Mouse (Mus musculus) stomach, embryonic 16.5 days (tissue): ENCODE results near the gene Ccl22. TPM values are rescaled to one million over a fixed set of nuclear protein-coding genes. Genes with fewer than 3 reads are reported as not detected.
A peak's percentile ranks its signal among the peaks of the same experiment; 100 is the strongest.

Experiments used
- ATAC-seq: fragments of 200-750 bp; cut with Nextera tagmentation; 2 replicates; pipeline ENCODE4 v1.8.0; 2017; ENCODE audit warnings: moderate number of reproducible peaks, moderate TSS enrichment; ENCODE audit not compliant: insufficient read depth, low FRiP score
- H3K27ac ChIP-seq: fragments of 300-500 bp; sonication (generic); 2 replicates; pipeline ENCODE4 v1.5.1; 2014; ENCODE audit warnings: low read length
- H3K27me3 ChIP-seq: fragments of 300-500 bp; sonication (generic); 2 replicates; pipeline ENCODE4 v1.6.1; 2014; ENCODE audit warnings: low read length, control low read depth, mixed read lengths; ENCODE audit not compliant: control insufficient read depth, insufficient read depth
- H3K36me3 ChIP-seq: fragments of 300-500 bp; sonication (generic); 2 replicates; pipeline ENCODE4 v1.6.1; 2014; ENCODE audit warnings: low read length; ENCODE audit not compliant: control insufficient read depth, insufficient read depth
- H3K4me1 ChIP-seq: fragments of 300-500 bp; sonication (generic); 2 replicates; pipeline ENCODE4 v1.6.1; 2014; ENCODE audit warnings: low read length, control low read depth, mixed read lengths; ENCODE audit not compliant: control insufficient read depth, insufficient read depth
- H3K4me2 ChIP-seq: fragments of 300-500 bp; sonication (generic); 2 replicates; pipeline ENCODE4 v1.6.1; 2014; ENCODE audit warnings: low read depth, low read length, mixed read lengths
- H3K4me3 ChIP-seq: fragments of 300-500 bp; sonication (generic); replicated peaks from 2 replicates; pipeline ENCODE4 v1.5.1; 2014; ENCODE audit warnings: mild to moderate bottlenecking, low read length
- H3K9ac ChIP-seq: fragments of 300-500 bp; sonication (generic); 2 replicates; pipeline ENCODE4 v1.6.1; 2014; ENCODE audit warnings: low read length
- H3K9me3 ChIP-seq: fragments of 300-500 bp; sonication (generic); replicated peaks from 2 replicates; pipeline ENCODE4 v1.6.1; 2016; ENCODE audit warnings: low read length, control low read depth; ENCODE audit not compliant: control insufficient read depth
- WGBS: fragments of 180-500 bp; shearing (Covaris S2); extraction: QIAGEN DNeasy Blood & Tissue Kit; methylation state at CpG from one replicate; pipeline ENCODE4 v1.1.7; 2014; 5-methylcytosine and 5-hydroxymethylcytosine counted together
- polyA plus RNA-seq: library from polyadenylated mRNA; unstranded; fragments of >200 nt; fragmentation: Nextera tagmentation; extraction: Ambion mirVana; gene quantifications from 2 replicates; pipeline ENCODE4 v1.2.1, GENCODE M21; 2015

Gene Ccl22
- polyA plus RNA-seq, 1 experiment from 2014 or later: not detected

DNA sequence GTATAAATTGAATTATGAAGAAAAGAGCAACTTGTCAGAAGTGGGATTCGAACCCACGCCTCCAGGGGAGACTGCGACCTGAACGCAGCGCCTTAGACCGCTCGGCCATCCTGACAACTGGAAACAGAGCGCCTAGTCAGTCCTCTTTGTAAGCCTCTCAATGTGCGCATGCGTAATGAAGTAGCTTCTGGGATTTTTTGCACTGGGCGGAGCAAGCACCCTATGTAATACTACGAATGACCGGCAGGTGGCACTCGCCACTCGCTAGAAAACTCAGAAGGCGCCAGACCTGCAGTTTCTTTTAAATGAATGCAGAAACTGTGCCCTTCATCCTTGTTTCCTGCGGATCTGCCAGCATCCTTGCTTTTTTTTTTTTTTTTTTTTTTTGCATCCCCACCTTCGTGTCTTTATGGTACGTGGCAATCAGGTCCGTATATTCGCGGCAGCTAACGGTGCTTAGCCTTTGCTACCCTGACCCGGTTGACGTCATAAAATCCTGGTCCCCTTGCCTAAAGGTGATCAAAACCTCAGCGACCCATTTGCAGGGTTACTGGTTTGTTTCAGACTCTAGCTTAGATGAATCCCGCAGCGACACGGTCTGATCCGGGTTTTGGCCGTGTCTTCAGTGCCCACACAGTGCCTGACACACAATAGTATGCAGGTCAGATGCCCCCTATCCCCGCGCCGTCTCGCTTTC is 41.3 kb upstream of the Ccl22 start:
- Histone ChIP-seq H3K4me2 (peak overlapping the region; percentile 83), H3K4me1 (peaks cover 11% of the 10 kb centered on the region), H3K27me3 (no peaks in the 10 kb centered on the region), H3K9ac (peak overlapping the region; percentile 57), H3K9me3 (no peaks in the 10 kb centered on the region), H3K4me3 (peak overlapping the region; percentile 58), H3K27ac (no peak overlapping the region), H3K36me3 (no peaks in the 10 kb centered on the region)
- WGBS: under 1% methylated on average over 35 of the region's 35 CpGs
- ATAC-seq: peak; percentile 91

DNA sequence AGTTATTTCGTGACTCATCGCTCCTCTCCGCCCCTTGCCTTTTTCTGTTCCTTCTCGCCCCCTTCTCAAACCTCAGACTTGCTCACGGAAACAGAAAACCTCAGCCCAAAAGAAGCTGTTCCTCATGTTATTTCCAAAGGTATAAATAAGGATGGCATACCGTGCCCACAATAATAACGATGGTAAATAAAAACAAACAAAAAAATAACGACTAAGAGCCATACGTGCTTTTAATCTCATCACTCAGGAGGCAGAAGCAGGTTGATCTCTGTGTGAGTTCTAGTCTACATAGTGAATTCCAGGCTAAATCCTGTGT is 40.8 kb upstream of the Ccl22 start:
- peaks cover 11% of the 10 kb centered on the region for H3K4me1 ChIP-seq
- H3K4me3 ChIP-seq: peak overlapping the region; percentile 49
- H3K9me3 ChIP-seq: no peaks in the 10 kb centered on the region
- peak overlapping the region; percentile 83 for H3K4me2 ChIP-seq
- no peak for ATAC-seq
- H3K36me3 ChIP-seq: no peaks in the 10 kb centered on the region
- peak overlapping the region; percentile 57 for H3K9ac ChIP-seq
- no peak overlapping the region for H3K27ac ChIP-seq
- 16% methylated on average over 9 of the region's 9 CpGs for WGBS
- no peaks in the 10 kb centered on the region for H3K27me3 ChIP-seq

DNA sequence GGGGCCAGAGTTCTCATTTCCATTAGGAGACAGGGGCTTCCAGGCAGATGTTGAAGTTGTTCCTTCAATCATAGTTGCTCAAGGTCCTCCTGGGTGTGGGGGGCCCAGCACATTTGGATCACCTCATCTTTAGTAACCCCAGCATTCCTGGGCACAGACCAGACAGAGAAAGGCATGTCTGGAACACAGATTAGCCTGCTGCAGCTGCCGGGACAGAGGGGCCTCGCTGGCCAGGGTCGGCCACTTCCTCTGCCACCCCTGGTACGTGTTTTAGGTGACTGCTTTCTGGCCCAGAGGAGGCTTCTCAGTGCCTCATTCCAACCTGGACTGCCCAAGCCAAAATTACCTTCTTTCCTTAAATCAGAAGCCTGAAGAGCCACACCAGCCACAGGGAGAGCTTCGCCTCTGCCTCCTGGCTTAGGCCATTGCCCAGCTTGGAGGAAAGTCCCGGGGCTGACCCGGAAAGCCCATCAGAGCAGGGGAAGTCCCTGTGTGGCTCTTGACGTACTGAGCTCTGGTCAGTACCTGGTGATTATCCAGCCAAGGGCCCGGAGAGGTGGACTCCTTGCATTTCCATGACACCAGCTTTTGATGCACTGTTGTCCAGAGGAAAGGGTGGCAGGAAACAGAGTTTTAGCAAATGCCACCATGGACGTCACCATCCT is 39.7 kb upstream of the Ccl22 start:
- no peaks in the 10 kb centered on the region for H3K36me3 ChIP-seq
- H3K27me3 ChIP-seq: no peaks in the 10 kb centered on the region
- H3K9ac ChIP-seq: peak overlapping the region; percentile 10; the same call in 1 of the 2 replicates
- peaks cover 11% of the 10 kb centered on the region for H3K4me1 ChIP-seq
- WGBS: 71% methylated on average over 10 of the region's 10 CpGs
- H3K4me2 ChIP-seq: no peak overlapping the region
- no peaks in the 10 kb centered on the region for H3K9me3 ChIP-seq
- no peak overlapping the region for H3K27ac ChIP-seq
- H3K4me3 ChIP-seq: no peak overlapping the region
- no peak for ATAC-seq

DNA sequence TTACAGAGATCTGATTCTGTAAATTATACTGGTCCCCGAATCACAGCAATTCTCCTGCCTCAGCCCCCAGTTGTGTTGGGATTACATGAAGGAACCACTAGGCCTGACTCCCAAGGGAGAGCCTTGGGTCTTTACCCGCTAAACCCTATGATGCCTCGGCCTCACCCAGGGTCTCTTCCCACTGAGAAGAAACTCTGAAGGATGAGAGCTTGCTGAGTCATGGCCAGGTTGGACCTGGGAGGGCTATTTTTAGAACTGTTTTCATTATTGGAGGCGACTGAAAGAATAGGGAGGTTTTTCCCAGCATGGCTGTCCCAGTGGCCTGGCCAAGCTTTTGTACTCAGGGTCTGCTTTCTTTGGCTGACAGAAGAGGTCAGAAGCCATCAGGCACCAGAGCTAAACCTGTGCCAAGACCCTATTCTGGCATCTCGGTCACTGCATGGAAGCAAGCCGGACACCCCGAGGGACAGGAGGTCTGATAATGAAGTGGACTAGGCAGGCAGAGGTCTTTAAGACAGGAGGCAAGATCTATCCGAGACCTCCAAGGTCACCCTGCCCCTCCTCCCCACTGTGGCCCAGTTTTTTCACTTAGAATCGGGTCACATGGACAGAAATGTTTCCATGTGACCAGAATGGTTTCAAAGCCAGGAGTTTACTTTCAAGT is 38.5 kb upstream of the Ccl22 start:
- H3K4me2 ChIP-seq: no peak overlapping the region
- H3K27me3 ChIP-seq: no peaks in the 10 kb centered on the region
- WGBS: 61% methylated on average over 9 of the region's 9 CpGs
- H3K36me3 ChIP-seq: no peaks in the 10 kb centered on the region
- ATAC-seq: no peak
- H3K27ac ChIP-seq: no peak overlapping the region
- no peak overlapping the region; the same call in 1 of the 2 replicates for H3K9ac ChIP-seq
- no peaks in the 10 kb centered on the region for H3K9me3 ChIP-seq
- peaks cover 11% of the 10 kb centered on the region for H3K4me1 ChIP-seq
- no peak overlapping the region for H3K4me3 ChIP-seq

DNA sequence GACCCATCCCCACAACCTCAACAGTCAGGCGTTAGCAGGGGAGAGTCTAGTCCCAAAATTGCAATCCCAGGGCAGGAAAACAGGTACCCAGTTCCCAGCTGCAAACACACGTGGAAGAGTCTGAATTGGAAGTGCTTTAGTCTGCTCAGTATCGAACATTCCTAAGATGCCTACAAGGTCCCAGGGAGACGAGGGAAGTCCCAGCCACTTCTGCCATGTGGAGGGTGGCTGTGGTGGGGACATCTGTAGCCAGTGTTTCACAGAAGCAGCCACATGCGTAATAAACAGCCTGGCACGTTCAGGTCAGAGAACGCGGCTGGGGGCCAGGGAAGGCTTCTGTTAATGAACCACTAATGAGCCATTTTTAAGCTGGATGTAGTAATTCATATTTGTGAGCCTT is 35.1 kb upstream of the Ccl22 start:
- H3K4me3 ChIP-seq: no peak overlapping the region
- no peaks in the 10 kb centered on the region for H3K27me3 ChIP-seq
- WGBS: 60% methylated on average over 8 of the region's 8 CpGs
- H3K36me3 ChIP-seq: no peaks in the 10 kb centered on the region
- H3K9ac ChIP-seq: no peak overlapping the region
- no peak overlapping the region for H3K27ac ChIP-seq
- H3K4me2 ChIP-seq: no peak overlapping the region
- no peaks in the 10 kb centered on the region for H3K9me3 ChIP-seq
- H3K4me1 ChIP-seq: peaks cover 11% of the 10 kb centered on the region
- ATAC-seq: no peak

DNA sequence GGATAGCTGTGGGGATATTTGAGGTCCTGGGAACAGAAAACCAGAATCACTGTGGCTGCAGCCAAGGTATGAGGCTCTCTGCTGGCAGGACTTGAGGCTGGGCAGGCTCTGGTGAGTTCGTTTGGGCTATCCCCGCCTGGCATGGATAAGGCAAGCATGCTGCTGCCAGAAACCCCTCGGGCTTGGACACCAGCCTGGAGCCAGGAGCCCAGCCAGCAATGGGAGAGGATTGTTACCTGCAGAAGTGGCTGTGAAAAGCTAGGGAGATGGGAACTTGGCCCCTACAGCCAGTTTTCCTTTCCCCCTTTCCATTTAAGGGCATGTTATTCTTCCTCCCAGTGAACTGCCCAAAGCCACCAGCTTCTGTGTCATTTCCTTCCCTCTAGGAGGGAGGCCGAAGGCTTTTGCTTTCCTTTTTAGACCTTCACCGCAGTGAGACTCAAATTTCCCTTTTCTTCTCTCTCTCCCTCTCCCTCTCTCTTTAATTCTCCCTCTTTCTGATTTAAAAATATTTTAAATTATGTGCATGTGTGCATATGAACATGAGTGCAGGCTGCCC is 34.2 kb upstream of the Ccl22 start:
- no peak overlapping the region for H3K4me3 ChIP-seq
- no peaks in the 10 kb centered on the region for H3K36me3 ChIP-seq
- H3K4me1 ChIP-seq: peaks cover 11% of the 10 kb centered on the region
- no peaks in the 10 kb centered on the region for H3K27me3 ChIP-seq
- ATAC-seq: peak; percentile 66
- peak overlapping the region; percentile 31 for H3K9ac ChIP-seq
- 36% methylated on average over 5 of the region's 5 CpGs for WGBS
- no peaks in the 10 kb centered on the region for H3K9me3 ChIP-seq
- no peak overlapping the region for H3K4me2 ChIP-seq
- peak overlapping the region; percentile 79 for H3K27ac ChIP-seq

DNA sequence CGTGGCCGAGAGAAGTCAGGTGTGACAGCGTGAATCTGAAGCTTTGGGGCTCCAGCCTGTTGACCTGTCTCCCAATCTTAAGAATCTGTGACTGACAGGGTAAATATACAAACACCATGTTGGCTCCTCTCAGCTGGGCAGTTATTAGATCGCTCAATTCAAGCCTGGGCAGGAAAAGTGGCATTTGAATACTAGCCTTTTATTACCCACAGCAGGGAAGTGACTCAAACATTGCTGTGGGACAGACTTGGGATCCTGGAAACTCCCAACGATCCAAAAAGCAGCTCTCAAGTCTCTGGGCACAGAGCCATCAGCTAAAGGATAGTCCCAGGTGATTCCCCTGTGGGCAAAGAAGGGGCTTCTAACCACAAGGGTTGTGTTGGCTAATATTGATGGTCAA is 30.8 kb upstream of the Ccl22 start:
- Histone ChIP-seq H3K4me3 (no peak overlapping the region), H3K4me2 (no peak overlapping the region), H3K27me3 (no peaks in the 10 kb centered on the region), H3K4me1 (no peaks in the 10 kb centered on the region; the same call in 1 of the 2 replicates), H3K27ac (no peak overlapping the region), H3K36me3 (no peaks in the 10 kb centered on the region), H3K9me3 (no peaks in the 10 kb centered on the region), H3K9ac (no peak overlapping the region)
- WGBS: 35% methylated on average over 5 of the region's 5 CpGs
- no peak for ATAC-seq

DNA sequence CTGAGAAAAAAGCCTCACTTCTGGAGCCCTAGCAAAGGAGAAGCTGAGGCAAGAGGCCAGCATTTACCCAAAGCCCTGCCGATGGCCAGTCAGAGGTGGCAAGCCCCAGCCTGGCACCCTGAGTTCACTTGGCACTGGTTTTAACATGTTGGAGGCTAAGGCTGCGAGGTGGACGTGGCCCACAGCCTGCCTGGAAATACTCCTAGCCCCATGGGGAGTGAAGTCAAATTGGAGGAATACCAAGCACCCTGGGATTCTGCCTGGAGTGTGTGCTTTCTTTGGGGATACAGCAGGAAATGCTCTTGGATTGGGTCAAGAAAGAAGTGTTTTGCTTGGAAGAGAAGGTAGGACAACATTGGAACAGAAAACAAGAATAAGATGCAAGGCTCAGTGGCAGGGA is 29.5 kb upstream of the Ccl22 start:
- Histone ChIP-seq H3K27ac (no peak overlapping the region), H3K9ac (no peak overlapping the region), H3K4me2 (no peak overlapping the region), H3K27me3 (no peaks in the 10 kb centered on the region), H3K4me3 (no peak overlapping the region), H3K9me3 (no peaks in the 10 kb centered on the region), H3K36me3 (no peaks in the 10 kb centered on the region), H3K4me1 (no peaks in the 10 kb centered on the region; the same call in 1 of the 2 replicates)
- WGBS: 83% methylated on average over 3 of the region's 3 CpGs
- no peak for ATAC-seq

DNA sequence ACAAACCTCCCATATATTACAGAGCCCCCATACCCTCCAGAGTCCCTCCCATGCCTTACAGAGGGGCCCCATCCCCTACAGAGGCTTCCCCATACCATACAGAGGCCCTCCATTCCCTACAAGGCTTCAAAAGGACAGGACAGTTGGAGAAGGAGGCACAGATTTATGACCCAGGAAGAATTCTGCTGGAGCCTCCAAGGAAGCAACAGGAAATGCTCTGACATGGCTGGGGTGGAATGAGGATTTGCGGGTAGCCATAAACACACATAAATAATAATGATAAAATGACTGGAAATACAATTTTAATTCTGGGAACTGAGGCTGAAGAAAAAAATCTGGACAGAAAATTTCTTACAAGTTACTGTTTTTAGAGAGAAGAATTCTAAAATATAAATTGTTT is 28.5 kb upstream of the Ccl22 start:
- Histone ChIP-seq H3K9me3 (no peaks in the 10 kb centered on the region), H3K4me3 (no peak overlapping the region), H3K4me2 (no peak overlapping the region), H3K27ac (no peak overlapping the region), H3K36me3 (no peaks in the 10 kb centered on the region), H3K27me3 (no peaks in the 10 kb centered on the region), H3K4me1 (no peaks in the 10 kb centered on the region), H3K9ac (no peak overlapping the region)
- 64% methylated on average over 1 of the region's 1 CpGs for WGBS
- ATAC-seq: no peak
